Mouse (Mus musculus): Measurements from ENCODE around the gene Ptpra. TPM values are rescaled to one million over a fixed set of nuclear protein-coding genes. Genes with fewer than 3 reads are reported as not detected.
"Not testable (repeated sequence)": the region's sequence is repeated elsewhere in the genome, so short reads cannot be mapped to it uniquely, and the experiment has no call there.

Ptpra gene
- polyA plus RNA-seq, 1 experiment from 2014 or later, result 164 TPM

DNA sequence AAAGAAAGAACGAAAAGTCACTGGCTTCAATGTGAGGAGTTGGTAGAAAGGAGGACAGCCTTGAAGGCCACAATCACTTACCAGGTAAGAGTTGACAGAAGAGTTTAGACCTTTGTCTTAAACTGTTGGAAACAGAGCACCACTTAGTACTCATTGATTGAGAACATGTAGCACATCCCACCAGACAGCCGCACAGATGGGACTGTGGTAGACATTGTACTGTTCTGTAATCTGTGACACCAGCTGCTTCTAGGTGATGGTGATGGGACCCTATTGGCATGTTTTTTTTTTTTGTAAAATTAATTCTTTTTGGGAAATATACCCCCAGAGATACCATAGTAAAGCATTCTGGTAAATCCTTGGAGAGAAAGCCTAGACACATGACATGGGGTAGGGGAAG is 71.8 kb downstream of the Ptpra start:
- H3K9me3 ChIP-seq (ENCODE audit: control insufficient read depth, low read length), result no peaks in the 10 kb centered on the region
- no peak overlapping the region for H3K4me2 ChIP-seq (ENCODE audit: low read depth, low read length)
- H3K4me1 ChIP-seq (ENCODE audit: control insufficient read depth, insufficient read depth, low read length), result no peaks in the 10 kb centered on the region
- H3K27ac ChIP-seq (ENCODE audit: low read depth, low read length), result no peak overlapping the region
- no peak for ATAC-seq (ENCODE audit: low read depth)
- no peaks in the 10 kb centered on the region for H3K27me3 ChIP-seq (ENCODE audit: control insufficient read depth, insufficient read depth, low read length)
- H3K36me3 ChIP-seq (ENCODE audit: control insufficient read depth, insufficient read depth, low read length), result peaks cover 30% of the 10 kb centered on the region
- 98% methylated on average over 2 of the region's 2 CpGs for WGBS
- H3K9ac ChIP-seq (replicated peaks; ENCODE audit: low read depth, low read length), result no peak overlapping the region
- H3K4me3 ChIP-seq (ENCODE audit: low read depth, low read length), result no peak overlapping the region

GRCm38 (mm10) chr2:130525480-130525879 is 75.4 kb downstream of the Ptpra start:
- 96% methylated on average over 3 of the region's 4 CpGs for WGBS
- H3K4me3 ChIP-seq (ENCODE audit: low read depth, low read length); H3K9me3 ChIP-seq (ENCODE audit: control insufficient read depth, low read length); H3K9ac ChIP-seq (replicated peaks; ENCODE audit: low read depth, low read length); H3K27ac ChIP-seq (ENCODE audit: low read depth, low read length); H3K4me1 ChIP-seq (ENCODE audit: control insufficient read depth, insufficient read depth, low read length); ATAC-seq (ENCODE audit: low read depth); H3K4me2 ChIP-seq (ENCODE audit: low read depth, low read length); H3K27me3 ChIP-seq (ENCODE audit: control insufficient read depth, insufficient read depth, low read length): not testable (repeated sequence)
- H3K36me3 ChIP-seq (ENCODE audit: control insufficient read depth, insufficient read depth, low read length), result peaks cover 22% of the 10 kb centered on the region

GRCm38 (mm10) chr2:130528457-130528856 is 78.4 kb downstream of the Ptpra start:
- Histone ChIP-seq H3K4me2 (ENCODE audit: low read depth, low read length) (no peak overlapping the region), H3K9me3 (ENCODE audit: control insufficient read depth, low read length) (no peaks in the 10 kb centered on the region), H3K36me3 (ENCODE audit: control insufficient read depth, insufficient read depth, low read length) (peaks cover 21% of the 10 kb centered on the region), H3K27me3 (ENCODE audit: control insufficient read depth, insufficient read depth, low read length) (no peaks in the 10 kb centered on the region), H3K27ac (ENCODE audit: low read depth, low read length) (no peak overlapping the region), H3K4me3 (ENCODE audit: low read depth, low read length) (no peak overlapping the region), H3K4me1 (ENCODE audit: control insufficient read depth, insufficient read depth, low read length) (no peaks in the 10 kb centered on the region), H3K9ac (replicated peaks; ENCODE audit: low read depth, low read length) (no peak overlapping the region)
- whole genome bisulfite sequencing, result 87% methylated on average over 6 of the region's 6 CpGs
- ATAC-seq (ENCODE audit: low read depth), result no peak

DNA sequence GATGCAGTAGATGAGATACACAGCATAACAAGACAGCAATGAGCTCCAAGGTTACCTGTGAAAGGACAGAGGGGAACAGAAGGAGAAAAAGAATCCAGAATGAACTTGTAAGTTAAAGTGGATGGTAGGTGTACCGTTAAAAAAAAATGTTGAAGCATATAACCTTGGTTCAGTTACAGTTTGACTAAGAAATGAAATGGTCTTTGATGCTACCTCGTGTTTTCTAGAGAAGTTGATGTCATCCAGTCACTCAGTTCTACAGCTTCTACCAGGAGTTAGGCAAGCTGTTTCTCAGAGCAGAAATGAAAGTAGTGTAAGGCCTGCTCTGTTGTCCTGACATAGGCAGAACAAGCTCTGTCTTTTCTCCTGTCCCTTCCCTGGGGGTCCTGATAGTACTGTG is 79.2 kb downstream of the Ptpra start:
- H3K27ac ChIP-seq (ENCODE audit: low read depth, low read length), result no peak overlapping the region
- H3K9ac ChIP-seq (replicated peaks; ENCODE audit: low read depth, low read length), result no peak overlapping the region
- no peaks in the 10 kb centered on the region for H3K27me3 ChIP-seq (ENCODE audit: control insufficient read depth, insufficient read depth, low read length)
- no peak overlapping the region for H3K4me3 ChIP-seq (ENCODE audit: low read depth, low read length)
- peaks cover 28% of the 10 kb centered on the region for H3K36me3 ChIP-seq (ENCODE audit: control insufficient read depth, insufficient read depth, low read length)
- H3K4me2 ChIP-seq (ENCODE audit: low read depth, low read length), result no peak overlapping the region
- WGBS, result 100% methylated on average over 2 of the region's 2 CpGs
- no peaks in the 10 kb centered on the region for H3K4me1 ChIP-seq (ENCODE audit: control insufficient read depth, insufficient read depth, low read length)
- no peak for ATAC-seq (ENCODE audit: low read depth)
- H3K9me3 ChIP-seq (ENCODE audit: control insufficient read depth, low read length), result no peaks in the 10 kb centered on the region

DNA sequence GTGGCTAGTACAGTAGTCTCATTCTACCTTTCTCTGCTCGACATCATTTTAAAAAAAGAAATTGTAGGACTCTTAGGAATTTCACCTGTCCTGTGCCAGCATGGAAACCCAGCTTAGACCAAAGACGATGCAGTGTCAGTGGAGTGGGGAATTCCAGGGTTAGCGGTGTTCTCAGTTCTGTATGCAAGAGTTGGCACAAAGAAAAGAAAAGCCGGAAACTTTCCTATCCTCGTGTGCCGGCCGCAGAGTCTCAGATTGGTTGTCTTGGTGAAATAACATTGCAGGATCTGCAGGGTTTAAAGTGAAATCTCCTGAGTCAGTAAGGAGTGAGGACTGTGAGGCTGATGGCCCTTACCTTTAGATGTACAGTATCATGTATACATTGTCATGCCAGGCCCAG is 79.8 kb downstream of the Ptpra start:
- no peaks in the 10 kb centered on the region for H3K27me3 ChIP-seq (ENCODE audit: control insufficient read depth, insufficient read depth, low read length)
- no peaks in the 10 kb centered on the region for H3K4me1 ChIP-seq (ENCODE audit: control insufficient read depth, insufficient read depth, low read length)
- H3K4me2 ChIP-seq (ENCODE audit: low read depth, low read length), result no peak overlapping the region
- H3K27ac ChIP-seq (ENCODE audit: low read depth, low read length), result no peak overlapping the region
- H3K9me3 ChIP-seq (ENCODE audit: control insufficient read depth, low read length), result no peaks in the 10 kb centered on the region
- H3K9ac ChIP-seq (replicated peaks; ENCODE audit: low read depth, low read length), result no peak overlapping the region
- peaks cover 28% of the 10 kb centered on the region for H3K36me3 ChIP-seq (ENCODE audit: control insufficient read depth, insufficient read depth, low read length)
- no peak for ATAC-seq (ENCODE audit: low read depth)
- 89% methylated on average over 7 of the region's 7 CpGs for whole genome bisulfite sequencing
- no peak overlapping the region for H3K4me3 ChIP-seq (ENCODE audit: low read depth, low read length)

DNA sequence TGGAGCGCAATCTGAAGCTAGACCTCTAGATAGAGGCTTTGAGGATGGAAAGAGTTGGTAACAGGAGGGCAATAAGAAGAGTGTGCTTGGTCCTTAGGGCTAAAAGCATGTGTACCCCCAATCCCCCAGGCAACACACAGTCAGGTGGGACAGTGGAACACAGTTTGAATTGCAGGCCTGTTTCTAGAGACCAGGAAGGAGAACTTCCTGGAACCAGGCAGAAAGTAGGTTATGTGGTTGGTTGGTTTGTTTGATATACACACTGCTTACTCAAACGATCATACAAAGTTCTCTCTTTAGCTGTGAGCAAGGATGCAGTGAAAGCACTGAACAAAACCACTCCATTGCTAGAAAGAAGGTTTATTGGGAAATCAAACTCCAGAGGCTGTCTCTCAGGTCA is 82.1 kb downstream of the Ptpra start:
- Histone ChIP-seq H3K36me3 (ENCODE audit: control insufficient read depth, insufficient read depth, low read length) (peaks cover 22% of the 10 kb centered on the region), H3K9ac (replicated peaks; ENCODE audit: low read depth, low read length) (no peak overlapping the region), H3K4me1 (ENCODE audit: control insufficient read depth, insufficient read depth, low read length) (no peaks in the 10 kb centered on the region), H3K4me2 (ENCODE audit: low read depth, low read length) (no peak overlapping the region), H3K4me3 (ENCODE audit: low read depth, low read length) (no peak overlapping the region), H3K27me3 (ENCODE audit: control insufficient read depth, insufficient read depth, low read length) (no peaks in the 10 kb centered on the region), H3K27ac (ENCODE audit: low read depth, low read length) (no peak overlapping the region), H3K9me3 (ENCODE audit: control insufficient read depth, low read length) (no peaks in the 10 kb centered on the region)
- 97% methylated on average over 2 of the region's 2 CpGs for WGBS
- no peak for ATAC-seq (ENCODE audit: low read depth)

GRCm38 (mm10) chr2:130535017-130535416 is 84.9 kb downstream of the Ptpra start:
- WGBS, result 94% methylated on average over 6 of the region's 6 CpGs
- Histone ChIP-seq H3K4me1 (ENCODE audit: control insufficient read depth, insufficient read depth, low read length) (no peaks in the 10 kb centered on the region), H3K36me3 (ENCODE audit: control insufficient read depth, insufficient read depth, low read length) (peaks cover 32% of the 10 kb centered on the region), H3K27me3 (ENCODE audit: control insufficient read depth, insufficient read depth, low read length) (no peaks in the 10 kb centered on the region), H3K27ac (ENCODE audit: low read depth, low read length) (no peak overlapping the region), H3K9me3 (ENCODE audit: control insufficient read depth, low read length) (no peaks in the 10 kb centered on the region), H3K4me3 (ENCODE audit: low read depth, low read length) (no peak overlapping the region), H3K4me2 (ENCODE audit: low read depth, low read length) (no peak overlapping the region), H3K9ac (replicated peaks; ENCODE audit: low read depth, low read length) (no peak overlapping the region)
- ATAC-seq (ENCODE audit: low read depth), result no peak

- Histone ChIP-seq H3K4me3 (ENCODE audit: low read depth, low read length) (no peak overlapping the region), H3K36me3 (ENCODE audit: control insufficient read depth, insufficient read depth, low read length) (peaks cover 51% of the 10 kb centered on the region), H3K4me1 (ENCODE audit: control insufficient read depth, insufficient read depth, low read length) (no peaks in the 10 kb centered on the region), H3K4me2 (ENCODE audit: low read depth, low read length) (no peak overlapping the region), H3K27ac (ENCODE audit: low read depth, low read length) (no peak overlapping the region), H3K9ac (replicated peaks; ENCODE audit: low read depth, low read length) (no peak overlapping the region), H3K9me3 (ENCODE audit: control insufficient read depth, low read length) (no peaks in the 10 kb centered on the region), H3K27me3 (ENCODE audit: control insufficient read depth, insufficient read depth, low read length) (no peaks in the 10 kb centered on the region)
- WGBS, result 78% methylated on average over 3 of the region's 3 CpGs
- ATAC-seq (ENCODE audit: low read depth), result no peak
These were observed 86.8 kb downstream of the Ptpra start for GRCm38 (mm10) chr2:130536890-130537289.

GRCm38 (mm10) chr2:130538876-130539546 is 88.9 kb downstream of the Ptpra start:
- Histone ChIP-seq H3K27me3 (ENCODE audit: control insufficient read depth, insufficient read depth, low read length) (no peaks in the 10 kb centered on the region), H3K36me3 (ENCODE audit: control insufficient read depth, insufficient read depth, low read length) (peaks cover 55% of the 10 kb centered on the region)
- WGBS, result 90% methylated on average over 8 of the region's 8 CpGs

More at GRCm38 (mm10) chr2:130538876-130539546, 88.9 kb downstream of the Ptpra start:
- Histone ChIP-seq H3K9me3 (ENCODE audit: control insufficient read depth, low read length) (no peaks in the 10 kb centered on the region), H3K9ac (replicated peaks; ENCODE audit: low read depth, low read length) (no peak overlapping the region), H3K4me2 (ENCODE audit: low read depth, low read length) (no peak overlapping the region), H3K4me1 (ENCODE audit: control insufficient read depth, insufficient read depth, low read length) (no peaks in the 10 kb centered on the region), H3K27ac (ENCODE audit: low read depth, low read length) (no peak overlapping the region), H3K4me3 (ENCODE audit: low read depth, low read length) (no peak overlapping the region)
- no peak for ATAC-seq (ENCODE audit: low read depth)
